Mouse (Mus musculus) E14TG2a.4 (cell line): ENCODE measurements around the gene Map9.

Experiments
- CTCF ChIP-seq: conservative IDR thresholded peaks from 2 replicates; pipeline ENCODE4 v1.5.1; 2014; ENCODE audit warnings: low read length
- NANOG ChIP-seq: IDR thresholded peaks from 2 replicates; pipeline ENCODE4 v1.6.1; 2014; ENCODE audit warnings: borderline replicate concordance, low read length, mixed read lengths
- POU5F1 ChIP-seq: IDR thresholded peaks from 2 replicates; pipeline ENCODE4 v1.6.1; 2014; ENCODE audit warnings: low read length, borderline replicate concordance

- no peak for TF ChIP-seq CTCF
- TF ChIP-seq NANOG: no peak
- no peak for TF ChIP-seq POU5F1
These were observed 25.3 kb upstream of the Map9 start for GRCm38 (mm10) chr3:82332536-82332935.
